Mouse (Mus musculus): ENCODE results near the gene Mrln. TPM values are rescaled to one million over a fixed set of nuclear protein-coding genes. Genes with fewer than 3 reads are reported as not detected.

The Mrln gene
- polyA plus RNA-seq, 1 experiment from 2014 or later = not detected

DNA sequence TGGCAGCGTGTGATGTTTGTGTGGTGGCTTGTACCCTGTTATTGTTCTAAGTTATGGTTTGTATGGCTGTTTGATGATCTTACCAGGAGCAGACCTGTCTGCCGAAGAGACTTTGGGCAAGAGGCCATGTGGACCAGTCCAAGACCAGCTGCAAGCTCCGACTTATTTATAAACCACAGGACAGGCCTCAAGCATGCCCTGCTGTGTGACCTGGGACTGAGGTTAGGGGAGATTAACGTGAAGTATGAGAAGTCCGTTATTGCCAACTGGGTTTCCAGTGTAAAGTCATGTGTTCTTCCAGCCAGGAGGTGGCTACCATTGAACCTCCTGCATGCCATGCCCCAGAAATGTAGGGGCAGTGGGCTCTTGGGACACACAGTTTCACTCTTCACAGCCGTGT, 25.9 kb downstream of the Mrln start:
- Histone ChIP-seq H3K4me1 (ENCODE audit: control insufficient read depth, insufficient read depth, low read length) (no peaks in the 10 kb centered on the region), H3K4me3 (ENCODE audit: low read depth, low read length) (no peak overlapping the region), H3K4me2 (no peak overlapping the region), H3K9me3 (ENCODE audit: control insufficient read depth, low read length) (no peaks in the 10 kb centered on the region), H3K36me3 (ENCODE audit: control insufficient read depth, insufficient read depth, low read length) (no peaks in the 10 kb centered on the region), H3K27me3 (ENCODE audit: control insufficient read depth, insufficient read depth, low read length) (no peaks in the 10 kb centered on the region), H3K9ac (ENCODE audit: low read length) (no peak overlapping the region), H3K27ac (ENCODE audit: low read depth, low read length) (no peak overlapping the region)
- WGBS = 86% methylated on average over 6 of the region's 6 CpGs
- ATAC-seq (ENCODE audit: low FRiP score) (no peak), DNase-seq (ENCODE audit: low spot score, missing footprints) (no peak)

- no peaks in the 10 kb centered on the region for H3K27me3 ChIP-seq (ENCODE audit: control insufficient read depth, insufficient read depth, low read length)
- H3K4me3 ChIP-seq (ENCODE audit: low read depth, low read length) = no peak overlapping the region
- ATAC-seq (ENCODE audit: low FRiP score) (no peak), DNase-seq (ENCODE audit: low spot score, missing footprints) (no peak)
- H3K27ac ChIP-seq (ENCODE audit: low read depth, low read length) = no peak overlapping the region
- no peaks in the 10 kb centered on the region for H3K9me3 ChIP-seq (ENCODE audit: control insufficient read depth, low read length)
- no peaks in the 10 kb centered on the region for H3K36me3 ChIP-seq (ENCODE audit: control insufficient read depth, insufficient read depth, low read length)
- H3K9ac ChIP-seq (ENCODE audit: low read length) = no peak overlapping the region
- H3K4me2 ChIP-seq = no peak overlapping the region
- WGBS = 77% methylated on average over 2 of the region's 2 CpGs
- H3K4me1 ChIP-seq (ENCODE audit: control insufficient read depth, insufficient read depth, low read length) = no peaks in the 10 kb centered on the region
Measured at GRCm38 (mm10) chr10:70237936-70238335, 33.5 kb downstream of the Mrln start.

GRCm38 (mm10) chr10:70242751-70243444, 38.4 kb downstream of the Mrln start:
- H3K9ac ChIP-seq (ENCODE audit: low read length) = no peak overlapping the region
- no peak overlapping the region for H3K27ac ChIP-seq (ENCODE audit: low read depth, low read length)
- ATAC-seq (ENCODE audit: low FRiP score) (no peak), DNase-seq (ENCODE audit: low spot score, missing footprints) (no peak)
- WGBS = 56% methylated on average over 8 of the region's 8 CpGs
- no peak overlapping the region for H3K4me2 ChIP-seq
- H3K9me3 ChIP-seq (ENCODE audit: control insufficient read depth, low read length) = no peaks in the 10 kb centered on the region
- no peak overlapping the region for H3K4me3 ChIP-seq (ENCODE audit: low read depth, low read length)
- peaks cover 7% of the 10 kb centered on the region; the same call in 1 of the 2 replicates for H3K4me1 ChIP-seq (ENCODE audit: control insufficient read depth, insufficient read depth, low read length)
- peaks cover 18% of the 10 kb centered on the region for H3K27me3 ChIP-seq (ENCODE audit: control insufficient read depth, insufficient read depth, low read length)
- no peaks in the 10 kb centered on the region for H3K36me3 ChIP-seq (ENCODE audit: control insufficient read depth, insufficient read depth, low read length)

DNA sequence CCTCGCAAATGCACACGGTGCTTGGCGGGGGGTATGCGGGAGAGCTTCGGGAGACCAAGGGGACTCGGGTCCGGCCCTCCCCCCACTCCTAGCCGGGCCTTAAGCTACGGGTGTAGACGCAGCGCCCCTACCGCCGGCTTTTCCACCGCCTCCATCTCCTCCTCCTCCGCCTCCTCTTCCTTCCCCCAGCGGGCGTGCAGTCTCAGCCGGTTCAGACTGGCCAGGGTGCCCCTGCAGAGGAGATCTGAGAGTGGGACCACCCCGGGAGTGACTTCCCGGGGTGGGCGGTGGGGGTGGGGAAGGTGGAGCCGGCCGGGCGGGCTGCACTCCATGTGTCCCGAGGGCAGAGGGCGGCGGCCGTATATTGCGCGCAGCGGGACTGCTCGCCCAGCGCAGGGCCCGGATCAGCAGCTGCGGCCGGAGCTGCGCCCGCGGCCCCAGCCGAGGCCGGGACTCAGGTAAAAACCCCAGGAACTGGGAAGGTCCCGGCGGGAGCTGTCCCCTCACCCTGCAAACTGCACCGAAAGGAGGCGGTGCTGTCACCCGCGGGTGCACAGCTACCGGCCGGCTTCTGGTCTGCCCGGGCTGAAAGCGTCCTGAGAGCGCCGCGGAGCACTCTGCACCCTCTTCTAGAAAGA, 40.6 kb downstream of the Mrln start, which contains the start of gene Slc16a9:
Gene Slc16a9 (plus strand): TSS at position 180 of the 638 bp plus-strand sequence.
- peak; percentile 96 for DNase-seq (ENCODE audit: low spot score, missing footprints)
- WGBS = under 1% methylated on average over 54 of the region's 54 CpGs
- peak; percentile 90 for ATAC-seq (ENCODE audit: low FRiP score)
- H3K4me1 ChIP-seq (ENCODE audit: control insufficient read depth, insufficient read depth, low read length) = peaks cover 7% of the 10 kb centered on the region; the same call in 1 of the 2 replicates
- H3K9ac ChIP-seq (ENCODE audit: low read length) = peak within 1 kb of the TSS; percentile 72
- peak within 1 kb of the TSS; percentile 63 for H3K4me3 ChIP-seq (ENCODE audit: low read depth, low read length)
- H3K36me3 ChIP-seq (ENCODE audit: control insufficient read depth, insufficient read depth, low read length) = no peaks in the 10 kb centered on the region
- peaks cover 18% of the 10 kb centered on the region for H3K27me3 ChIP-seq (ENCODE audit: control insufficient read depth, insufficient read depth, low read length)
- no peaks in the 10 kb centered on the region for H3K9me3 ChIP-seq (ENCODE audit: control insufficient read depth, low read length)
- H3K4me2 ChIP-seq = peak within 1 kb of the TSS; percentile 97
- no peak within 1 kb of the TSS for H3K27ac ChIP-seq (ENCODE audit: low read depth, low read length)

DNA sequence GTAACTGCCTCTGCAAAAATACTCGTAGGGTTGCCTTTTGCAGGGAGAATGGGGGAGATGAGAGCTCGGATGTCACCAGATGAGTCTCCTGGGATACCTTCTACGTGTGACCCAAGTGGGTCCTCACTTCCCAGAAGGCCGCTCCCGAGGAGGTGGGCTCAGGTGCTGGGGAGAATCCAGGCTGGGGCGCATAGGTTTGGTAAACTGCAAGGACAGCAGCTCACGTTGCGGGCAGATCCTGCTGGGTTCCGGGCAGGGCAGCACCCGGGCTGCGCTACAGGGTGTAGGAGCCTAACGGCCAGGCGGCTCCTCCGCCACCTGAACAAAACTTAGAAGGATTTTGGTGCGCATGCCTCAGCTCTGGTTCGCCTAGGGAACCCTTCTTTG, 41.1 kb downstream of the Mrln start:
- ATAC-seq (ENCODE audit: low FRiP score) = peak; percentile 65
- Histone ChIP-seq H3K27ac (ENCODE audit: low read depth, low read length) (no peak overlapping the region), H3K9ac (ENCODE audit: low read length) (peak overlapping the region; percentile 72), H3K9me3 (ENCODE audit: control insufficient read depth, low read length) (no peaks in the 10 kb centered on the region), H3K4me1 (ENCODE audit: control insufficient read depth, insufficient read depth, low read length) (peaks cover 7% of the 10 kb centered on the region; the same call in 1 of the 2 replicates), H3K4me2 (peak overlapping the region; percentile 97), H3K27me3 (ENCODE audit: control insufficient read depth, insufficient read depth, low read length) (peaks cover 18% of the 10 kb centered on the region), H3K4me3 (ENCODE audit: low read depth, low read length) (peak overlapping the region; percentile 63), H3K36me3 (ENCODE audit: control insufficient read depth, insufficient read depth, low read length) (no peaks in the 10 kb centered on the region)
- under 1% methylated on average over 16 of the region's 16 CpGs for WGBS
- DNase-seq (ENCODE audit: low spot score, missing footprints) = no peak

GRCm38 (mm10) chr10:70246076-70246475, 41.6 kb downstream of the Mrln start:
- ATAC-seq (ENCODE audit: low FRiP score) (no peak), DNase-seq (ENCODE audit: low spot score, missing footprints) (peak; percentile 92)
- Histone ChIP-seq H3K27ac (ENCODE audit: low read depth, low read length) (no peak overlapping the region), H3K4me1 (ENCODE audit: control insufficient read depth, insufficient read depth, low read length) (peaks cover 7% of the 10 kb centered on the region; the same call in 1 of the 2 replicates), H3K36me3 (ENCODE audit: control insufficient read depth, insufficient read depth, low read length) (no peaks in the 10 kb centered on the region), H3K9ac (ENCODE audit: low read length) (no peak overlapping the region), H3K4me2 (peak overlapping the region; percentile 97), H3K4me3 (ENCODE audit: low read depth, low read length) (peak overlapping the region; percentile 63; the same call in 1 of the 2 replicates), H3K9me3 (ENCODE audit: control insufficient read depth, low read length) (no peaks in the 10 kb centered on the region), H3K27me3 (ENCODE audit: control insufficient read depth, insufficient read depth, low read length) (peaks cover 18% of the 10 kb centered on the region)
- WGBS = 20% methylated on average over 9 of the region's 9 CpGs

DNA sequence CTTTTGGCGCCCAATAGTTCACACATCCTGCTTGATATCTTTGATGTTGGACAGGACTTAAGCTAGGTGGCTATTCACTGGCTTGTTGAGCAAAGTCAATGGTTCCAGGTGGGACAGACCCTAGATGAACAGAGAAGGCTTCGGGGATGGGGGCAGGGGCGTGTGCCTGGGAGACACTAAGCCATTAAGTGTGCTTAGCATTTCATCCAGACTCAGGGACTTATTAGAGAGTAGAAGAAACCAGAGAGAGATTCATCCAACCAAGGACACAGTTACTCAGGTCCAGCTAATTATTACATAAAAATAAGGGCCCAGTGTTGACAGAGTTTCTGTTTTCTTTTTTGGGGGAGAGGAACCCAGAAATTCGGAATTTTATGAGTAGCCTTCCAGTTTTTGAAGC, 45.9 kb downstream of the Mrln start:
- H3K9ac ChIP-seq (ENCODE audit: low read length) = no peak overlapping the region
- no peak overlapping the region for H3K27ac ChIP-seq (ENCODE audit: low read depth, low read length)
- WGBS = 88% methylated on average over 4 of the region's 4 CpGs
- H3K4me3 ChIP-seq (ENCODE audit: low read depth, low read length) = no peak overlapping the region
- peaks cover 5% of the 10 kb centered on the region for H3K27me3 ChIP-seq (ENCODE audit: control insufficient read depth, insufficient read depth, low read length)
- DNase-seq (ENCODE audit: low spot score, missing footprints) = peak; percentile 59
- H3K9me3 ChIP-seq (ENCODE audit: control insufficient read depth, low read length) = no peaks in the 10 kb centered on the region
- H3K36me3 ChIP-seq (ENCODE audit: control insufficient read depth, insufficient read depth, low read length) = no peaks in the 10 kb centered on the region
- no peak overlapping the region for H3K4me2 ChIP-seq
- H3K4me1 ChIP-seq (ENCODE audit: control insufficient read depth, insufficient read depth, low read length) = 0 out of 2 replicates have a peak, but pooled peaks cover 2% of the 10 kb centered on the region
- no peak for ATAC-seq (ENCODE audit: low FRiP score)

DNA sequence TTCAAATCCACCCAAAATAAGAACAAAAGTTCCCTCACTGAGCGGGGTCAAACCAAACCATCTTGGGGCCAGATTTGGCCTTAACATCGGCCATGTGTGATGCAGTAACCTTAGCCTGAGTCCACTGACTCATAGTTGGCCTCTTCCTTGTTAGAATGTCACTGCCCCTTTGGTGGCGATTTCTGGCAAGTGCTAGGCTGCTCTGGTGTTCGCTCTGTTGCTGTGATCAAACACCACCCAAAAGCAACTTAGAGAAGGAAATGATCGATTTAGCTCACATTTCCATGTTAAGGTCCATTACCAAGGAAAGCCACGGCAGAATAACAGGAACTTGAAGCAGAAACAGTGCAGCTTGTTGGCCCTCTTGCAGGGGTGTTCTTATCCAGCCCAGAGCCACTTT, 46.3 kb downstream of the Mrln start:
- Histone ChIP-seq H3K27ac (ENCODE audit: low read depth, low read length) (no peak overlapping the region), H3K36me3 (ENCODE audit: control insufficient read depth, insufficient read depth, low read length) (no peaks in the 10 kb centered on the region), H3K4me1 (ENCODE audit: control insufficient read depth, insufficient read depth, low read length) (0 out of 2 replicates have a peak, but pooled peaks cover 2% of the 10 kb centered on the region), H3K9me3 (ENCODE audit: control insufficient read depth, low read length) (no peaks in the 10 kb centered on the region), H3K4me3 (ENCODE audit: low read depth, low read length) (no peak overlapping the region), H3K4me2 (no peak overlapping the region), H3K9ac (ENCODE audit: low read length) (no peak overlapping the region), H3K27me3 (ENCODE audit: control insufficient read depth, insufficient read depth, low read length) (peaks cover 5% of the 10 kb centered on the region)
- DNase-seq (ENCODE audit: low spot score, missing footprints) (peak; percentile 2), ATAC-seq (ENCODE audit: low FRiP score) (no peak)
- WGBS = 86% methylated on average over 6 of the region's 6 CpGs

GRCm38 (mm10) chr10:70254666-70255065, 50.2 kb downstream of the Mrln start:
- no peak overlapping the region for H3K27ac ChIP-seq (ENCODE audit: low read depth, low read length)
- DNase-seq (ENCODE audit: low spot score, missing footprints) = peak; percentile 12
- no peak for ATAC-seq (ENCODE audit: low FRiP score)
- WGBS = 76% methylated on average over 4 of the region's 4 CpGs
- no peaks in the 10 kb centered on the region for H3K9me3 ChIP-seq (ENCODE audit: control insufficient read depth, low read length)
- no peak overlapping the region for H3K4me3 ChIP-seq (ENCODE audit: low read depth, low read length)
- H3K27me3 ChIP-seq (ENCODE audit: control insufficient read depth, insufficient read depth, low read length) = no peaks in the 10 kb centered on the region
- H3K4me1 ChIP-seq (ENCODE audit: control insufficient read depth, insufficient read depth, low read length) = no peaks in the 10 kb centered on the region
- no peak overlapping the region for H3K4me2 ChIP-seq
- no peak overlapping the region for H3K9ac ChIP-seq (ENCODE audit: low read length)
- no peaks in the 10 kb centered on the region for H3K36me3 ChIP-seq (ENCODE audit: control insufficient read depth, insufficient read depth, low read length)
